Mouse (Mus musculus): ENCODE data around the gene Dip2a. TPM values are rescaled to one million over a fixed set of nuclear protein-coding genes. Genes with fewer than 3 reads are reported as not detected.

Gene Dip2a
- polyA plus RNA-seq, 1 experiment: 12.5 TPM

DNA sequence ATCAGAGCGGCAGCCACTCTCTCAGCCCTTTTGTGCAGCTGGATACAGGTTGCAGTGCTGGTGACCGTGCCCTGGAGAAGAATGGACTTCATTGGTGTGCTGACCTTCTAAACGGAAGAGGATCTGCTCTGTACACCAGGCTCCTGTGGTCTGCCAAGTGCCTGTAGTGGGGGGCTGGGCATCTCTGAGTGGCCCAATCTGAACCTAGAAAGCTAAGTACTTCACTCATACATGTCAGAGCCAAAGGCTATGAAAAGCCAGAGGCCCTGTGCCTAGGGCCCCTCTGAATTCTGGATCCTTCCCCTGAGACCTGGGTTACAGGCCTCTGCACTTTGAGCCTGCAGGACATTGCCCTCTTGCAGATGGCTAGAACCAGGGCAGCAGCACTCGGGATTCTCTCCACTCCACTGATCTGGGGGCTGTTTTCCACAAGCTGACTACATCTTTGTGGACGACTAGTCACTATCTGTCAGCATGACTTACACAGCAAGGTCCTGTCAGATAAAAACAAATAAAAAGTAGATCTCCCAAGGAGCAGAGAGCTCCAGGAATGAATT, 66.5 kb downstream of the Dip2a start:
- Histone ChIP-seq H3K9ac (ENCODE audit: low read depth, poor library complexity, severe bottlenecking) (no peak overlapping the region), H3K27ac (ENCODE audit: insufficient read depth, low read length) (no peak overlapping the region), H3K4me1 (ENCODE audit: control insufficient read depth, insufficient read depth, low read length) (no peaks in the 10 kb centered on the region), H3K9me3 (replicated peaks; ENCODE audit: control insufficient read depth, insufficient read depth, low read length, poor library complexity, severe bottlenecking) (no peaks in the 10 kb centered on the region), H3K4me3 (ENCODE audit: low read depth, low read length) (no peak overlapping the region), H3K27me3 (ENCODE audit: control insufficient read depth, insufficient read depth, low read length, poor library complexity, severe bottlenecking) (no peaks in the 10 kb centered on the region), H3K36me3 (ENCODE audit: control insufficient read depth, insufficient read depth, low read length, poor library complexity, severe bottlenecking) (no peaks in the 10 kb centered on the region)
- TF ChIP-seq EP300 (IDR thresholded peaks at IDR 0.05; ENCODE audit: insufficient read depth, low read depth, low read length): no peak

DNA sequence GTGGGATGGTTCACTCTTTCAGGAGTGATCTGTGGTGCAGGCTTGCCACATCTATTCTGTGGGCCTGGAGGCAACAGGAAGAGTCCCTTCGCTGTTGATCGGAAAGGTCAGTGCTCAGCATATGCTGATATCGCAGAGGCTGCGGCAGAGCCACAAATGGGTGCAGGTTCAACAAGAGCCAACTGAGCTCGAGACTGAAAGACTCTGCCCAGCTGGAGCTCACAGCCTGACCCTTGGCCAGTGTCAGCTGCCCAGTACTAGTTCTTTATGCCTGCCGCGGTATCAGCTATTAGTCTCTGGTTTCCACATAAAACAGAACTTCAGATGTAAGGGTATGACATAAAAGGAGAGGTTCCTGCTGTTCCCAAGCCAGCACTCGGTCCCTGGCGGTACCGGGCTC, 69.8 kb downstream of the Dip2a start:
- no peak overlapping the region for H3K4me3 ChIP-seq (ENCODE audit: low read depth, low read length)
- no peak overlapping the region for H3K9ac ChIP-seq (ENCODE audit: low read depth, poor library complexity, severe bottlenecking)
- TF ChIP-seq EP300 (IDR thresholded peaks at IDR 0.05; ENCODE audit: insufficient read depth, low read depth, low read length) (no peak), POLR2A (IDR thresholded peaks at IDR 0.05; ENCODE audit: insufficient read depth, low read length) (no peak), CTCF (IDR thresholded peaks at IDR 0.05; ENCODE audit: low read depth, low read length) (no peak)
- H3K4me1 ChIP-seq (ENCODE audit: control insufficient read depth, insufficient read depth, low read length): no peaks in the 10 kb centered on the region
- H3K27ac ChIP-seq (ENCODE audit: insufficient read depth, low read length): no peak overlapping the region
- H3K36me3 ChIP-seq (ENCODE audit: control insufficient read depth, insufficient read depth, low read length, poor library complexity, severe bottlenecking): no peaks in the 10 kb centered on the region
- H3K27me3 ChIP-seq (ENCODE audit: control insufficient read depth, insufficient read depth, low read length, poor library complexity, severe bottlenecking): no peaks in the 10 kb centered on the region
- no peaks in the 10 kb centered on the region for H3K9me3 ChIP-seq (replicated peaks; ENCODE audit: control insufficient read depth, insufficient read depth, low read length, poor library complexity, severe bottlenecking)

DNA sequence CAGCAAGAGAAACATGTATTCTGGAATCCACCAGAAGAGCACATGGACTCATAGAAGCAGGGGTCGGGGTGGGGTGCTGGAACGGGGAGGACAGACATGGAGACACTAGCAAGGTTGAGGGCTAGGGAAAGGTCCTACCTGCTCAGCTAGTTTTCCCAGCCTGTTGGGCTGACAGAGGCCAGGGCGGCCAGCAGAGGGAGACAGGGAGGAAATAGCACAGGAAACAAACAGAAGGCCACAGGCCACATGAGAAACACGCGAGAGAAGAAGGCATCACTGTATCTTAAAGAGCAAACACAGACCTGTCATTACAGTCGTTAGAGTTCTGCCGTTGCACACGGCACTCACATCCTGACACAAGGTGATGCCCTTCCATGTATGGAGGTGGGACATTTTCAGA, 73.9 kb downstream of the Dip2a start:
- Histone ChIP-seq H3K27ac (ENCODE audit: insufficient read depth, low read length) (no peak overlapping the region), H3K4me3 (ENCODE audit: low read depth, low read length) (no peak overlapping the region), H3K9me3 (replicated peaks; ENCODE audit: control insufficient read depth, insufficient read depth, low read length, poor library complexity, severe bottlenecking) (no peaks in the 10 kb centered on the region), H3K27me3 (ENCODE audit: control insufficient read depth, insufficient read depth, low read length, poor library complexity, severe bottlenecking) (no peaks in the 10 kb centered on the region), H3K9ac (ENCODE audit: low read depth, poor library complexity, severe bottlenecking) (no peak overlapping the region), H3K36me3 (ENCODE audit: control insufficient read depth, insufficient read depth, low read length, poor library complexity, severe bottlenecking) (no peaks in the 10 kb centered on the region), H3K4me1 (ENCODE audit: control insufficient read depth, insufficient read depth, low read length) (no peaks in the 10 kb centered on the region)
- peak; percentile 80 for TF ChIP-seq CTCF (IDR thresholded peaks at IDR 0.05; ENCODE audit: low read depth, low read length)
- TF ChIP-seq POLR2A (IDR thresholded peaks at IDR 0.05; ENCODE audit: insufficient read depth, low read length): no peak

DNA sequence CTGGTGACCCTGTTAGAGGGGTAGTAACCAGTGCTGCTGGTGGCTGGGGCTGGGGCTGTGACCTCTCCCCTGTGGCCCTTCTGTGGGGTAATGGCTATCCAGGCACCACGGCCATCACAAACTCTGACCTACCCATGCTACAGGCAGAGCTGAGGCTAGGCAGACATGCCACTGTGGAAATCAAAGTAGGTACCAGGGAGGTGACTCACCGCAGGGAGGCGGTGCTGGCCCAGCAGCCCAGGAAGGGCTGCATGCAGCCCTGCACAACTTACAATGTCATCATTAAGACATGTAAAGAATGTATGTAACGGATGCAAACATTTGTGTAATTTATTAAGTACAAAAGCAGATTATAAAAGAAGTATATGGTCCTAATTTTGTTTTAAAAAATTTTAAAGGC, 82.7 kb downstream of the Dip2a start:
- Histone ChIP-seq H3K4me3 (ENCODE audit: low read depth, low read length) (no peak overlapping the region), H3K27ac (ENCODE audit: insufficient read depth, low read length) (no peak overlapping the region), H3K9me3 (replicated peaks; ENCODE audit: control insufficient read depth, insufficient read depth, low read length, poor library complexity, severe bottlenecking) (no peaks in the 10 kb centered on the region), H3K36me3 (ENCODE audit: control insufficient read depth, insufficient read depth, low read length, poor library complexity, severe bottlenecking) (no peaks in the 10 kb centered on the region), H3K27me3 (ENCODE audit: control insufficient read depth, insufficient read depth, low read length, poor library complexity, severe bottlenecking) (no peaks in the 10 kb centered on the region), H3K4me1 (ENCODE audit: control insufficient read depth, insufficient read depth, low read length) (no peaks in the 10 kb centered on the region), H3K9ac (ENCODE audit: low read depth, poor library complexity, severe bottlenecking) (no peak overlapping the region)
- TF ChIP-seq CTCF (IDR thresholded peaks at IDR 0.05; ENCODE audit: low read depth, low read length): no peak
- no peak for TF ChIP-seq EP300 (IDR thresholded peaks at IDR 0.05; ENCODE audit: insufficient read depth, low read depth, low read length)
- TF ChIP-seq POLR2A (IDR thresholded peaks at IDR 0.05; ENCODE audit: insufficient read depth, low read length): no peak

DNA sequence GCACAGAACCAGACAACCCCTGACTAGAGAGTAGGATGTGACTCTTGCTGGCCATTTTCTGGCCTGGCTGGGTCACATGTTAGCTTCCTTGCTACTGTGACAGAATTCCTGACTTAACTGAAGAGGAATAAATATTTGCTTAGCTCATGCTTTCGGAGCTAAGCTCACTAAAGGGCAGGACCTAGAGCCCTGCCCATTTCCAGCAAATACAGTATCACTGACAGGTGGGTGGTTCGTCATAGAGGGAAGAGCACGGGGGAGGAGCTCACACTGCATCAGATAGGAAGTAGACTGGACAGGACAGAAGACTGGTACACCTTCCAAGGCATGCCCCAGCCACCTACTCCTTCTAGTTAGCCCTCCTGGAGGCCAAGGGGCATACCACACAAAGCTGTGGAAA, 83.6 kb downstream of the Dip2a start:
- no peaks in the 10 kb centered on the region for H3K4me1 ChIP-seq (ENCODE audit: control insufficient read depth, insufficient read depth, low read length)
- no peaks in the 10 kb centered on the region for H3K9me3 ChIP-seq (replicated peaks; ENCODE audit: control insufficient read depth, insufficient read depth, low read length, poor library complexity, severe bottlenecking)
- H3K36me3 ChIP-seq (ENCODE audit: control insufficient read depth, insufficient read depth, low read length, poor library complexity, severe bottlenecking): no peaks in the 10 kb centered on the region
- TF ChIP-seq EP300 (IDR thresholded peaks at IDR 0.05; ENCODE audit: insufficient read depth, low read depth, low read length): no peak
- TF ChIP-seq POLR2A (IDR thresholded peaks at IDR 0.05; ENCODE audit: insufficient read depth, low read length): no peak
- no peak for TF ChIP-seq CTCF (IDR thresholded peaks at IDR 0.05; ENCODE audit: low read depth, low read length)
- no peak overlapping the region for H3K9ac ChIP-seq (ENCODE audit: low read depth, poor library complexity, severe bottlenecking)
- no peaks in the 10 kb centered on the region for H3K27me3 ChIP-seq (ENCODE audit: control insufficient read depth, insufficient read depth, low read length, poor library complexity, severe bottlenecking)
- no peak overlapping the region for H3K27ac ChIP-seq (ENCODE audit: insufficient read depth, low read length)
- H3K4me3 ChIP-seq (ENCODE audit: low read depth, low read length): no peak overlapping the region

DNA sequence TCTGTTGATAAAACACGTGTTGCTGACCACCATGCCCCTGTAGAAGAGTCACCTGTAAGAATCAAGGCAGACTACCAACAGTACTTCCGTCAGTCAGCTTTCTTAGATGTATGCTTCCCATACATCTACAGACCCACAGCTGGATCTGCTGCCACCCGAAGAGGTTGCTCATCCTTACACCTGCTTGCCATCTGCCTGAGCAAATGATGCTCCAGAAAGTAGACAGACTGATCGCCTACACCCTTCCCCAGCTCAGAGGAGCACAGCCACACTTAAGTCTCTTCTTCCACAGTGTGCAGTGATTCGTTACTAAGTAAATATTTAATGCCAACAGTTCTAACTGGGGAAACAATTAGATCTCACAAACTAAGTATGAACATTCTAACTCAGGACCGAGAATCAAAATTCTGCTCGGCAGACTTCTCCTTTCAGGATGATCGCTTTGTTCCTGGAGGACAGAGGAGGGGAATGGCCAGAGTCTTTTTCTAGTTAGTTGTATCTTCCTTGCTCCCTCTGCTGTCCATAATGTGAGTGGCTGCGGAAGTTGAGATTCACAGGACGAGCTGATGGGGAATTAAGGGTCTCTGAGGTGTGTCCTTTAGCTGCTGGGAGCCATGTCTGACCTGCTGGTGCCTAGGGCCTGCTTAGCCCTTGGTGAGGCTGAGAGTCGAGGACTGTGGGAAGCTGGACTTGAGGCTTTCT, 84.6 kb downstream of the Dip2a start:
- no peaks in the 10 kb centered on the region for H3K9me3 ChIP-seq (replicated peaks; ENCODE audit: control insufficient read depth, insufficient read depth, low read length, poor library complexity, severe bottlenecking)
- no peaks in the 10 kb centered on the region for H3K4me1 ChIP-seq (ENCODE audit: control insufficient read depth, insufficient read depth, low read length)
- TF ChIP-seq EP300 (IDR thresholded peaks at IDR 0.05; ENCODE audit: insufficient read depth, low read depth, low read length): no peak
- no peak for TF ChIP-seq CTCF (IDR thresholded peaks at IDR 0.05; ENCODE audit: low read depth, low read length)
- no peak for TF ChIP-seq POLR2A (IDR thresholded peaks at IDR 0.05; ENCODE audit: insufficient read depth, low read length)
- no peak overlapping the region for H3K9ac ChIP-seq (ENCODE audit: low read depth, poor library complexity, severe bottlenecking)
- no peaks in the 10 kb centered on the region for H3K36me3 ChIP-seq (ENCODE audit: control insufficient read depth, insufficient read depth, low read length, poor library complexity, severe bottlenecking)
- H3K4me3 ChIP-seq (ENCODE audit: low read depth, low read length): no peak overlapping the region
- H3K27me3 ChIP-seq (ENCODE audit: control insufficient read depth, insufficient read depth, low read length, poor library complexity, severe bottlenecking): no peaks in the 10 kb centered on the region
- H3K27ac ChIP-seq (ENCODE audit: insufficient read depth, low read length): no peak overlapping the region

Data from ES-Bruce4 (cell line).